Mouse (Mus musculus): ENCODE data around the gene Acsm5.
"Not testable (repeated sequence)": the region's sequence is repeated elsewhere in the genome, so short reads cannot be mapped to it uniquely, and the experiment has no call there.

Acsm5 gene

GRCm38 (mm10) chr7:119542445-119542844, 23.2 kb downstream of the Acsm5 start:
- in situ Hi-C loops (cut with MboI): no loop called here

DNA sequence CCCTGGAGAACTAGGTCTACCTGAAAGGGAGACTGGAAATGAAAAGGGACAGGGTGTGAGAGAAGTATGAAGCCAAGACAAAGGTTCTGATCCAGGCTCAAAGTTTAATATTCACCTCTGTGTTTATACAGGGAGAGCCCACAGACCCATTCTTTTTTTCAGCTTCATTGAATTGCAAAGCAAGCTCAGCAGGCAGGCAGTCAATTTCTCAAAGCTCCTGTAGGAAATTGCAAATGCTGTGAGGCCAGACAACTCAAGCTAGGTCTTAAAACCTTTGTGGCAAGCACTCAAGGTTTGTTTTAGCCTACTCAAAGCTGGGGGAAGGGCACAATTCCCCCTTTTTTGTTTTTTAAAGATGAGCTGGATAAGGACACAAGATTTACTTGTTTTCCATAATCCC, 26.3 kb downstream of the Acsm5 start:
- in situ Hi-C loops (cut with MboI): no loop called here

- in situ Hi-C loops (cut with MboI): no loop called here
Measured at GRCm38 (mm10) chr7:119550471-119551222, 31.4 kb downstream of the Acsm5 start.

GRCm38 (mm10) chr7:119554040-119554439, 34.8 kb downstream of the Acsm5 start, which contains the start of gene Acsm2:
TSS of gene Acsm2 (plus strand) at chr7:119554340.
- in situ Hi-C loops (cut with MboI): no loop called here

DNA sequence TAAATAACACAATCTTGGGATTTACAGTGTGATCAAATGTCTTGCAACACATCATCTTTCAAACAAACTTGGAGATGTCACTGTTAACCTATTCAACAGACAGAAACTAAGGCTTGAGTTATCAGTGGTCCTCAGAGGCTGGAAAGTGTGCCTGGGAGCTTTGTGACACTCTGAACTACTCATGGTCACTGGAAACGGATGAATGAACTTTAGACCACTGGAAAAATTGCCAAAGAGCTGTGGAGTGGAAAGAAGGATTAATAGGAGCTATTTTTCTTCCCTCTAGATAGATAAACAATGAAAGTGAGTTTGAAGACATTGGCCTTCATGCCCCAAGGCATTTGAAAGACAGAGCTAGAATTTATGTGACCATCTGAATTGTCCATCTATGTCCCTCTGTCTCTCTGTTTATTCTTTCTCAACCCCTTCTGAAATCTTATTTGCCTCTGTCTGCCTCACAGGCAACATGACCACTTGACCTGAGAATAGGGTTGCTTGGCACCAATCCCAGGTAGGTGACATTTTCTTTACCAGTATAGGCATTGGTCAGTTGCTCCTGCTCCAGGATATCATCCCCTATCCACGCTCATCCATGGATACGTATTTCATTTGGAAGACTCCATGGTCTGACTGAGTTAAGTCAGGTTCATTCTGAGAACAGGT, 40.7 kb downstream of the Acsm5 start:
- in situ Hi-C loops (cut with MboI): no loop called here

DNA sequence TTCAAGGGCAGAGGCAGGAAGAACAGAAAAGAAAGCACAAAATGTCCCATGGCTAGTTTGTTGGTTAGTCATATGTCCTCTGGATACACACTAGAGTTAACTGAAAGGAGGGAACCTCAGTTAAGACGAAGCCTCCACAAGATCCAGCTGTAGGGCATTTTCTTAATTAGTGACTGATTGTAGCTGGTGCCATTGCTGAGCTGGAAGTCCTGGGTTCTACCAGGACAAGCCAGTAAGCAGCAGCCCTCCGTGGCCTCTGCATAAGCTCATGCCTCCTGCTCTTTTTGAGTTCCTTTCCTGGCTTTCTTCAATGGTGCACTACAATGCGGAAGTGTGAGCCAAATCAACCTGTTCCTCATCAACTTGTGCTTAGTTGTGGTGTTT, 41.2 kb downstream of the Acsm5 start:
- in situ Hi-C loops (cut with MboI): no loop called here

- in situ Hi-C loops (cut with MboI): no loop called here
Measured at GRCm38 (mm10) chr7:119561441-119561840, 42.2 kb downstream of the Acsm5 start.

DNA sequence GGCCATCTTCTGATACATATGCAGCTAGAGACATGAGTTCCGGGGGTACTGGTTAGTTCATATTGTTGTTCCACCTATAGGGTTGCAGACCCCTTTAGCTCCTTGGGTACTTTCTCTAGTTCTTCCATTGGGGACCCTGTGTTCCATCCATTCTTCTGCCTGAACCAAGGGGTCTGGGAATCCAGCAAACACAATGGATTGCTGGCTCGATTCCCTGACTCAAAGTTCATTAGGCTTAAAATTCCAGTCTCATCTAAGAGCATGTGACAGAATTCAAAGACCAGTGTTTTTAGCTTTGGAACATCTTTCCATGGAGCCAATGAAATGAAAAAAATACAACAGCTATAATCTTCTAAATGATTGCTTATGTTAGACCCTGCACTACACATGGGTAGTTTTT, 43.2 kb downstream of the Acsm5 start:
- in situ Hi-C loops (cut with MboI): not testable (repeated sequence)

GRCm38 (mm10) chr7:119594530-119595107, 75.4 kb downstream of the Acsm5 start:
- in situ Hi-C loops (cut with MboI): no loop called here

Data from mature B cell (primary cell).